Mouse (Mus musculus) left cerebral cortex, postnatal 4 days (tissue): ENCODE results near the gene Fkbpl. TPM values are rescaled to one million over a fixed set of nuclear protein-coding genes. Genes with fewer than 3 reads are reported as not detected.

Experiments
- DNase-seq: peaks from one replicate; pipeline ENCODE4 v3.0.0-alpha.2; 2022
- intact Hi-C: fragments of 180-260 bp; cut with DNase I; formaldehyde crosslinking; loops from one replicate; pipeline ENCODE4 v1.15.1; 2025
- total RNA-seq, 2 experiments: library from RNA; stranded (reverse); gene quantifications; 2 replicates each; pipeline ENCODE4 v1.2.3; 2021

The Fkbpl gene
- total RNA-seq, 2 experiments from 2014 or later: 7.9 to 10.5 TPM

DNA sequence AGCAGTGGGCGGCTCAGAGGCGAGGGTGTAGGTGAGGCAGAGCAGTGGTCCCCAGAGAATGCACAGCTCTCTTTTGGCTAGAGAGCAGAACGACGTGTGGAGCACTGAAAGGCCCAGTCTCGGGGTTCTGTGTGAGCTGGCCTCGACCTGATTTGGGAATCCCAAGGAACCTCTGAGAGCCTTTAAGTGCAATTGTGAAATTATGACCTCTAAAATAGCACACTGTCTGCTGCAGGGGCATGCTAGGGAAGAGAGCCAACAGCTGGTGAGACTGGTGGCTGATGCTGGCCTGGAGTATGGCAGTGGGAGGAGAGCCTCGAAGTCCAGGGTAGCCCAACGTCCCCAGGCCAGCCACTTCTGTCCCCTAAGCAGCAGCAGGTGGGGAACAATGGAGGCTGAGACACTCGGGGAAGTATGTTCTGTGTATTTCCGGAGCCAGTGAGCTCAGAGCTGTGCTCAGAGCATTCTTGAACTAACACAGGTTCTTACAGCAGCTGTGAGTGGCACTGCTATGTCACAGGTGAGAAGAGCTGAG, 39.2 kb downstream of the Fkbpl start:
- DNase-seq: no peak
- intact Hi-C loops: no loop called here

DNA sequence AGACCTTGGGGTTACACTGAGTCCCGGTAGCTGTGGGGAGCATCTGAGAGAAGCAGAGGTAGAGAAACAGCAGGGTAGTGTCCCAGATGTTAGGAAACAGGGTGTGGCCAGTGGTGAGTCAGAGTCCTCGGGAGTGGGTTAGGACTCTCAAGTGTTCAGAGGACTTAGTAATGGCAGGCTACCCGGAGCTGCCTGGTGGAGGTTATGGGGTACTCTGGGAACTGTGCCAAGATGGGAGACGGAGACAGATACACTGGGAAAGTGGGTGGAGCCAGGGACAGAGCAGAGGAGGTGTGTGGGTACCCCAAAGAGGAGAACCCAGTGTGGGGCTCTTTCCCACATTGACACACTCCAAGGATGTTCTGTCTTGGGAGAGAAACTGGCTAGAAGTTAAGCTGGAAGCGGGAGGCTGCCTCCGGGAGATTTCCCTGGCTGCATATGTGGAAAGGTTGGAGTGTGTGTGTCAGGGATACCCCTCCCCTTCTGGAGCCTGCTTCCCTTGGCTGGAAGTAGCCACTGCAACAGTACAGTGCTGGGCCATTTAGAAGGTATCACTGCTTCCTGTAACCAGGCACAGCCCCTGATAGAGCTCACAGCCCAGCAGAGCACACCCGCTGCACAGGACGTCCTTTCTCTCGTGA, 39.8 kb downstream of the Fkbpl start:
- no peak for DNase-seq
- intact Hi-C loops: no loop called here

DNA sequence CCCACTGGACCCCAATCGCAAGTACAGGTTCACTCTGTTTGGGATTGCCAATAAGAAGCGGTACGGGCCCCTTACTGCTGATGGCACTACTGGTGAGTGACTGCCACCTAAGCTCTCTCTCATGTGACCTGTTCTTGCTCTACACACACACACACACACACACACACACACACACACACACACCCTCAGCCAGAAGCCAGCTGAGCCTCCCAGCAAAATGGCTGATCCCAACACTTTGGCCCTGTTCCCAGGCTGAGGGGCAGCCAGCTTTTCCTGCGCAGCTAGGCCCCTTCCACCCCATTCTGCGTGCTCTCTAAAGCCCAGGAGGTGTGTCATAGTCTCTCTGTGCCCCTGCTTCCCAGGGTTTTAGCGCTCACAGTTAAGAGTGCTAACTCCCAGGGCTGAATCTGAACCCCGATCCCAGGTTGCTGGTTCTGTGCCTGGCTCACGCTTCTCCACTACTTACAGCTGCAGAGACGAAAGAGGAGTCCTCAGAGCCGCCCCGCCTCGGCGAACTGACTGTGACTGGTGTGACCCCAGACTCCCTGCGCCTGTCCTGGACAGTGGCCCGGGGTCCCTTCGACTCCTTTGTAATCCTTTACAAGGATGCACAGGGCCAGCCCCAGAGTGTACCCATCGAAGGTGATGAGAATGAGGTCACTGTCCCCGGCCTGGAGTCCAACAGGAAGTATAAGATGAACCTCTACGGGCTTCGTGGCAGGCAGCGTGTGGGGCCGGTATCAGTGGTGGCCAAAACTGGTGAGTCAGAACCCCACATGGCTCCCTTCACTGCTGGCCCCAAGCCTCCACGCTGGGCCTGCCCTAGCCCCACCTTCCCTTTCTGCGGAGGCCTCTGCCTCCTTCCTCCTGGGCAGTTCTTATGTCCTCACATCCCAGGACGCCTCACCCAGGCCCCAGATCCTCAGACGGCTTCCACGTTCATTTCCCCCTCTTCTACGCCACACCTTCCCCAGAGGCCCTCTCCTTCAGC, 40.9 kb downstream of the Fkbpl start:
- peak; percentile 93 for DNase-seq
- intact Hi-C loops: no loop called here

- intact Hi-C loops: no loop called here
- DNase-seq: no peak
These were observed 44.3 kb downstream of the Fkbpl start for GRCm38 (mm10) chr17:34688889-34689288.

GRCm38 (mm10) chr17:34690458-34690857, 45.9 kb downstream of the Fkbpl start:
- intact Hi-C loops: no loop called here
- DNase-seq: no peak

DNA sequence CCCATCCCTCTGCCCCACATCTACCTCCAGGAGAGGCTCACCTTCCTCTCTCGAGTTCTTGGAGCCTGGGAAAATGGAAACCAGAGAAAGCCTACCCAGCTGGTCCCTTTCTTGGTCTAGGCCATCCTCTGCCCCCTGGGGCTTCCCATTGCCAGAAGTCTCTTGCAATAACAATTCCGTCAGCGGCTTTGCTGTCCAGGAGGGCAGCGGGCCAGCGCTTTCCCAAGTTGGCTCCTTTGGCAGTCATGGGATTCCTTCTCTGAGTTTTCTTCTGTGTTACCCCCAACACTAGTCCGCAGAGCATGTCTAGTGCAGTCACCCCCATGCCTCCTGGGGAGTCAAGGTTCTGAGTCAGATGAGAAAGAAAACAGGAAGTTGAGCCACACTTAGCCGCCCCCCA, 48.3 kb downstream of the Fkbpl start:
- intact Hi-C loops: no loop called here
- peak; percentile 58 for DNase-seq

Other genes with a start within 250 kb of the Fkbpl start
- 10 to 100 TPM in 1 of 2 experiments, 1 to 10 TPM in 1; 8.2 to 11.1 TPM for gene BC051142, start 245.9 kb upstream of the Fkbpl start, total RNA-seq
- not detected for gene Btnl4, start 167.4 kb upstream of the Fkbpl start, total RNA-seq
- not detected for gene Btnl6, start 127.4 kb upstream of the Fkbpl start, total RNA-seq
- 1 to 10 TPM; 9.8 TPM for gene Notch4, start 80.5 kb upstream of the Fkbpl start, total RNA-seq
- gene Gpsm3, start 55.0 kb upstream of the Fkbpl start, total RNA-seq: 1 to 10 TPM; 1.6 to 2.8 TPM
- 10 to 100 TPM; 36.2 to 39.3 TPM for gene Pbx2, start 53.5 kb upstream of the Fkbpl start, total RNA-seq
- 1 to 10 TPM; 1.8 TPM for gene Ager, start 46.9 kb upstream of the Fkbpl start, total RNA-seq
- gene Rnf5, start 41.1 kb upstream of the Fkbpl start, total RNA-seq: 100 to 1,000 TPM; 106 to 109 TPM
- 100 to 1,000 TPM; 145 to 154 TPM for gene Agpat1, start 40.5 kb upstream of the Fkbpl start, total RNA-seq
- gene Egfl8, start 28.8 kb upstream of the Fkbpl start, total RNA-seq: 1 to 10 TPM; 4.9 to 5.9 TPM
- gene Ppt2, start 16.3 kb upstream of the Fkbpl start, total RNA-seq: 10 to 100 TPM; 30.3 to 32.7 TPM
- 10 to 100 TPM; 78.2 to 81.9 TPM for gene Prrt1, start 15.2 kb upstream of the Fkbpl start, total RNA-seq
- 10 to 100 TPM; 72.8 to 75.4 TPM for gene Atf6b, start 2.4 kb downstream of the Fkbpl start, total RNA-seq
- gene Tnxb, start 25.8 kb downstream of the Fkbpl start, total RNA-seq: 1 to 10 TPM; 1.9 to 2.2 TPM
- gene C4b, start 99.1 kb downstream of the Fkbpl start, total RNA-seq: 1 to 10 TPM; 4.4 TPM
- gene Cyp21a1, start 159.8 kb downstream of the Fkbpl start, total RNA-seq: not detected
- 10 to 100 TPM; 47.9 to 48.2 TPM for gene Stk19, start 192.2 kb downstream of the Fkbpl start, total RNA-seq
- gene Dxo, start 192.3 kb downstream of the Fkbpl start, total RNA-seq: 10 to 100 TPM; 33.8 to 38.1 TPM
- gene Skiv2l, start 205.4 kb downstream of the Fkbpl start, total RNA-seq: 10 to 100 TPM; 68.5 to 74.7 TPM
- gene Nelfe, start 205.6 kb downstream of the Fkbpl start, total RNA-seq: 10 to 100 TPM; 31.7 to 32.8 TPM
- gene Cfb, start 217.8 kb downstream of the Fkbpl start, total RNA-seq: under 1 TPM; 0.28 to 0.66 TPM
- gene Zbtb12, start 234.7 kb downstream of the Fkbpl start, total RNA-seq: 10 to 100 TPM; 35.4 to 38.3 TPM
- not detected for gene Gm20547, start 237.3 kb downstream of the Fkbpl start, total RNA-seq